Mouse (Mus musculus) heart, adult 8-10 months (tissue): ENCODE measurements around the gene Tmbim6. TPM values are rescaled to one million over a fixed set of nuclear protein-coding genes. Genes with fewer than 3 reads are reported as not detected.
"Not testable (repeated sequence)": the region's sequence is repeated elsewhere in the genome, so short reads cannot be mapped to it uniquely, and the experiment has no call there.

Experiments used
- DNase-seq: peaks from one replicate; pipeline ENCODE4 v3.0.0; 2022; ENCODE audit warnings: low spot score
- total RNA-seq, 4 experiments: library from RNA; stranded (reverse); gene quantifications; 2 replicates each; pipeline ENCODE4 v1.2.4; 2022

Gene Tmbim6
- total RNA-seq, 4 experiments from 2014 or later, result 230 to 269 (median 248) TPM

GRCm38 (mm10) chr15:99417692-99418271 is 25.1 kb downstream of the Tmbim6 start:
- DNase-seq, result no peak

GRCm38 (mm10) chr15:99420101-99420500 is 27.4 kb downstream of the Tmbim6 start:
- DNase-seq, result no peak

- DNase-seq, result peak; percentile 86
Observed at GRCm38 (mm10) chr15:99420521-99421014, 27.9 kb downstream of the Tmbim6 start.

- DNase-seq, result peak; percentile 50
Observed at GRCm38 (mm10) chr15:99421152-99421551, 28.5 kb downstream of the Tmbim6 start.

GRCm38 (mm10) chr15:99421676-99422075 is 29.0 kb downstream of the Tmbim6 start:
- no peak for DNase-seq

GRCm38 (mm10) chr15:99422551-99422950 is 29.9 kb downstream of the Tmbim6 start:
- DNase-seq, result no peak

- no peak for DNase-seq
Observed at GRCm38 (mm10) chr15:99423131-99423530, 30.4 kb downstream of the Tmbim6 start.

GRCm38 (mm10) chr15:99423884-99424283 is 31.2 kb downstream of the Tmbim6 start:
- DNase-seq, result no peak

- DNase-seq, result no peak
Observed at GRCm38 (mm10) chr15:99430394-99430793, 37.7 kb downstream of the Tmbim6 start.

GRCm38 (mm10) chr15:99431063-99431462 is 38.4 kb downstream of the Tmbim6 start:
- no peak for DNase-seq

- no peak for DNase-seq
Observed at GRCm38 (mm10) chr15:99431504-99431903, 38.8 kb downstream of the Tmbim6 start.

GRCm38 (mm10) chr15:99431967-99432366 is 39.3 kb downstream of the Tmbim6 start:
- DNase-seq, result no peak

GRCm38 (mm10) chr15:99433081-99433718 is 40.5 kb downstream of the Tmbim6 start:
- no peak for DNase-seq

GRCm38 (mm10) chr15:99433913-99434312 is 41.2 kb downstream of the Tmbim6 start:
- DNase-seq, result no peak

GRCm38 (mm10) chr15:99438966-99439698 is 46.5 kb downstream of the Tmbim6 start:
- DNase-seq, result no peak

- DNase-seq, result no peak
Observed at GRCm38 (mm10) chr15:99440112-99440815, 47.6 kb downstream of the Tmbim6 start.

- no peak for DNase-seq
Observed at GRCm38 (mm10) chr15:99440816-99441457, 48.3 kb downstream of the Tmbim6 start.

GRCm38 (mm10) chr15:99442358-99442757 is 49.7 kb downstream of the Tmbim6 start:
- DNase-seq, result no peak

- DNase-seq, result no peak
Observed at GRCm38 (mm10) chr15:99445567-99445966, 52.9 kb downstream of the Tmbim6 start.

- not testable (repeated sequence) for DNase-seq
Observed at GRCm38 (mm10) chr15:99446136-99446535, 53.5 kb downstream of the Tmbim6 start.

GRCm38 (mm10) chr15:99449131-99449750 is 56.6 kb downstream of the Tmbim6 start:
- DNase-seq, result no peak
